ENCODE assay signal across 18 mouse cellular contexts in the genomic region with DNA sequence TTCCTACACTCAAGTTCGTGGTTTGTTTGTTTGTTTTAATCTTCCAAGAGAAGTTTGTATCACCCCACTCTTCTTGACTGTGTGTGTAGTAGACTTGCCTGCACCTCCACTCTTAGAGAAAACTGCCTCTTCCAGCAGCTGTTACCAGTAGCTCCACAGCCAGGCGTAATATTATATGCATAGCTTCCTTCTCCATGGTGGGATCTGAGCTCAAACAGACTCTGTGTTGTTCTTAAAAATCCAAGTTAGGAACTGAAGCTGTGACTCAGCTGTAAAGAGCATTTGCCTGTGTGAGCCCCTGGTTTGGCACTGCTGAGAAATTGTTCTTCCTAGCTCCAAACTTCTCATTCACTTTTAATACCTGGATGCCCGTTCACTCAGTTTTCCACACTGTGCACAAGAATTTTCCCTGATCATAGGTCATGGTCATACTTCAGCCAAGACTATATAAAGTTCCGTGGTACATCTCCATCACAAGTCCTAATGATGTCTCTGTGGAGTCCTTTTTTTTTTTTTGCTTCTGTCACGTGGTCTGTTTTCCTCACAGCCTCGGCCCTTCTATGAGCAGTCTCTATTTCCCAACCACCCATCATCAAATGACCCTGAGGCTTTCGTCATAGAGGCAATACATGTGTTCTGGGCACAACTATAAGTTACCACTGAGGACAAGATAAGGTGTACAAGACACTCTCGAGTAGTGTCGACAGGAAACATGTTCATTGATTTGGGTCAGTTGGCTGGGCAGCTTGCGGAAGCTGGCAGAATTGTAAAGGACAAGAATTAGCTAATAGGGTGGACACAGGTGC. TPM values are rescaled to one million over a fixed set of nuclear protein-coding genes. Genes with fewer than 3 reads are reported as not detected.
A peak's percentile ranks its signal among the peaks of the same experiment; 100 is the strongest.
DNase-seq lines count a peak whose midpoint lies in the region; ATAC-seq and TF ChIP-seq lines count a peak whose summit lies in the region.
"Had no signal": no experiment of that assay in that cellular context is flagged by ENCODE, and none has a peak within 500 bp of the region (broad histone marks: within the 10 kb centered on the region; RNA-seq: fewer than 3 reads in every experiment).

No protein-coding gene starts in this region.

- peaks cover 34% of the 10 kb centered on the region for H3K4me1 ChIP-seq in kidney, embryonic 16.5 days (ENCODE audit: insufficient read depth, low read length)
- H3K4me1 ChIP-seq in lung, postnatal 0 days (ENCODE audit: insufficient read depth, low read depth, low read length), result peaks cover 4% of the 10 kb centered on the region; the same call in 1 of the 2 replicates
- H3K4me1 ChIP-seq in lung, adult 2 months (ENCODE audit: control insufficient read depth, insufficient read depth, low read length), result peaks cover 9% of the 10 kb centered on the region
- H3K4me1 ChIP-seq in liver, postnatal 0 days (ENCODE audit: insufficient read depth), result peaks cover 69% of the 10 kb centered on the region
- peaks cover 27% of the 10 kb centered on the region for H3K4me1 ChIP-seq in stomach, embryonic 16.5 days (ENCODE audit: control insufficient read depth, insufficient read depth, low read length)

- TF ChIP-seq CTCF in lung, postnatal 0 days (IDR thresholded peaks at IDR 0.05), result no peak
- TF ChIP-seq CTCF in lung, adult 2 months (IDR thresholded peaks at IDR 0.05; ENCODE audit: insufficient read depth, low read length), result no peak
- TF ChIP-seq CTCF in liver, postnatal 0 days (IDR thresholded peaks at IDR 0.05; ENCODE audit: low read depth), result no peak

- no peak overlapping the region for H3K9ac ChIP-seq in kidney, embryonic 16.5 days (replicated peaks; ENCODE audit: low read length)
- no peak overlapping the region for H3K9ac ChIP-seq in lung, postnatal 0 days (replicated peaks; ENCODE audit: low read depth)
- H3K9ac ChIP-seq in liver, postnatal 0 days (replicated peaks), result no peak overlapping the region
- H3K9ac ChIP-seq in stomach, embryonic 16.5 days (ENCODE audit: low read length), result no peak overlapping the region

- H3K36me3 ChIP-seq in kidney, embryonic 16.5 days (ENCODE audit: insufficient read depth, low read length), result no peaks in the 10 kb centered on the region
- H3K36me3 ChIP-seq in lung, postnatal 0 days (ENCODE audit: insufficient read depth, low read length), result no peaks in the 10 kb centered on the region
- H3K36me3 ChIP-seq in liver, postnatal 0 days (replicated peaks; ENCODE audit: insufficient read depth, low read length), result no peaks in the 10 kb centered on the region
- H3K36me3 ChIP-seq in stomach, embryonic 16.5 days (ENCODE audit: control insufficient read depth, insufficient read depth, low read length), result no peaks in the 10 kb centered on the region

- H3K27me3 ChIP-seq in kidney, embryonic 16.5 days (ENCODE audit: insufficient read depth, low read length), result no peaks in the 10 kb centered on the region
- H3K27me3 ChIP-seq in lung, postnatal 0 days (replicated peaks; ENCODE audit: insufficient read depth, low read length), result no peaks in the 10 kb centered on the region
- H3K27me3 ChIP-seq in liver, postnatal 0 days (ENCODE audit: insufficient read depth, low read length), result no peaks in the 10 kb centered on the region
- H3K27me3 ChIP-seq in stomach, embryonic 16.5 days (ENCODE audit: control insufficient read depth, insufficient read depth, low read length), result no peaks in the 10 kb centered on the region

- no peak for TF ChIP-seq POLR2A in lung, adult 2 months (IDR thresholded peaks at IDR 0.05; ENCODE audit: borderline replicate concordance, extremely low read depth, low read depth, low read length)

- no peak overlapping the region for H3K4me3 ChIP-seq in kidney, embryonic 16.5 days (ENCODE audit: low read length)
- H3K4me3 ChIP-seq in lung, postnatal 0 days (ENCODE audit: low read depth, low read length), result no peak overlapping the region
- no peak overlapping the region for H3K4me3 ChIP-seq in lung, adult 2 months (replicated peaks; ENCODE audit: extremely low read depth, low read depth, low read length)
- no peak overlapping the region for H3K4me3 ChIP-seq in liver, postnatal 0 days (ENCODE audit: low read depth, low read length)
- no peak overlapping the region for H3K4me3 ChIP-seq in stomach, embryonic 16.5 days (replicated peaks; ENCODE audit: low read length)

- no peak for TF ChIP-seq EP300 in lung, postnatal 0 days (IDR thresholded peaks at IDR 0.05)
- peak; percentile 61; the same call in 1 of the 2 replicates for TF ChIP-seq EP300 in liver, postnatal 0 days (IDR thresholded peaks at IDR 0.05; ENCODE audit: low read depth)

- DNase-seq in kidney, adult 9 months, result no peak
- DNase-seq in lung, postnatal 0 days (ENCODE audit: low spot score), result no peak
- DNase-seq in lung, adult 2 months, result no peak
- no peak for DNase-seq in liver, postnatal 0 days
- DNase-seq in cerebellum, adult 11 months, result no peak
- DNase-seq in embryo, embryonic 10.5 days (ENCODE audit: low spot score), result no peak
- DNase-seq: adrenal gland, adult 8-10 months; cerebellum, adult 2 months; heart, postnatal 10 days; layer of hippocampus, postnatal 36 days; left cerebral cortex, postnatal 4 days; retina, postnatal 1 day; thymus, postnatal 4 days had no signal

- H3K9me3 ChIP-seq in kidney, embryonic 16.5 days (ENCODE audit: low read length), result no peaks in the 10 kb centered on the region
- H3K9me3 ChIP-seq in lung, postnatal 0 days (ENCODE audit: low read length), result no peaks in the 10 kb centered on the region
- no peaks in the 10 kb centered on the region for H3K9me3 ChIP-seq in liver, postnatal 0 days (ENCODE audit: low read length)
- H3K9me3 ChIP-seq in stomach, embryonic 16.5 days (replicated peaks; ENCODE audit: control insufficient read depth, low read length), result no peaks in the 10 kb centered on the region

- 60% methylated on average over 10 of the region's 10 CpGs for WGBS in kidney, embryonic 16.5 days
- WGBS in lung, postnatal 0 days, result 59% methylated on average over 10 of the region's 10 CpGs
- 65% methylated on average over 10 of the region's 10 CpGs for WGBS in lung, adult 2 months
- 50% methylated on average over 10 of the region's 10 CpGs for WGBS in liver, postnatal 0 days (ENCODE audit: insufficient replicate concordance)
- WGBS in stomach, embryonic 16.5 days, result 72% methylated on average over 10 of the region's 10 CpGs

- no peak for ATAC-seq in kidney, embryonic 16.5 days (ENCODE audit: low FRiP score, low TSS enrichment)
- no peak for ATAC-seq in lung, postnatal 0 days
- peak; percentile 66 for ATAC-seq in liver, postnatal 0 days
- no peak for ATAC-seq in stomach, embryonic 16.5 days (ENCODE audit: insufficient read depth, low FRiP score)
- ATAC-seq: CD4-positive, CD25-positive, alpha-beta regulatory T cell, adult 4 months; forebrain, embryonic 14.5 days; hindbrain, embryonic 16.5 days had no signal

- H3K4me2 ChIP-seq in kidney, embryonic 16.5 days (replicated peaks; ENCODE audit: low read depth, low read length), result no peak overlapping the region
- no peak overlapping the region for H3K4me2 ChIP-seq in lung, postnatal 0 days (replicated peaks; ENCODE audit: low read depth, low read length)
- no peak overlapping the region for H3K4me2 ChIP-seq in liver, postnatal 0 days (ENCODE audit: low read depth, low read length)
- H3K4me2 ChIP-seq in stomach, embryonic 16.5 days (ENCODE audit: low read depth, low read length), result no peak overlapping the region

- H3K27ac ChIP-seq in kidney, embryonic 16.5 days (ENCODE audit: low read length), result peak overlapping the region; percentile 47
- peak overlapping the region; percentile 70 for H3K27ac ChIP-seq in lung, postnatal 0 days (ENCODE audit: low read length)
- H3K27ac ChIP-seq in liver, postnatal 0 days (ENCODE audit: low read depth), result peak overlapping the region; percentile 80
- H3K27ac ChIP-seq in stomach, embryonic 16.5 days (ENCODE audit: low read length), result peak overlapping the region; percentile 31

RNA-seq across cellular contexts. Expression of gene 0610040J01Rik, which starts 16.4 kb away (rescaled TPM):
- 63.1 and 66.3 TPM in 2 replicates for polyA plus RNA-seq in kidney, embryonic 16.5 days (2015; fragmentation: Nextera tagmentation; extraction: Ambion mirVana)
- polyA plus RNA-seq in lung, postnatal 0 days (2015; fragmentation: Nextera tagmentation; extraction: Ambion mirVana), result 21.5 and 23.2 TPM in 2 replicates
- polyA plus RNA-seq in lung, adult 2 months (2012; rRNA removed), result 15.6 and 17.7 TPM in 2 replicates
- 26.8 and 31.7 TPM in 2 replicates for polyA plus RNA-seq in liver, postnatal 0 days (2015; fragmentation: Nextera tagmentation; extraction: Ambion mirVana)
- 53.9 and 62.5 TPM in 2 replicates for polyA plus RNA-seq in stomach, embryonic 16.5 days (2015; fragmentation: Nextera tagmentation; extraction: Ambion mirVana)
- polyA plus RNA-seq: CD4-positive, CD25-positive, alpha-beta regulatory T cell, adult 4 months had no signal
